Mouse (Mus musculus) midbrain, embryonic 15.5 days (tissue): ENCODE results near the gene Aspscr1. TPM values are rescaled to one million over a fixed set of nuclear protein-coding genes. Genes with fewer than 3 reads are reported as not detected.

Experiments used
- ATAC-seq: fragments of 200-750 bp; cut with Nextera tagmentation; replicated peaks from 2 replicates; pipeline ENCODE4 v1.8.0; 2017; ENCODE audit warnings: moderate TSS enrichment
- H3K27ac ChIP-seq: fragments of 300-500 bp; sonication (generic); 2 replicates; pipeline ENCODE4 v1.5.1; 2015; ENCODE audit warnings: mild to moderate bottlenecking, inconsistent platforms
- H3K27me3 ChIP-seq: fragments of 300-500 bp; sonication (generic); replicated peaks from 2 replicates; pipeline ENCODE4 v1.6.1; 2015; ENCODE audit warnings: inconsistent platforms
- H3K36me3 ChIP-seq: fragments of 300-500 bp; sonication (generic); replicated peaks from 2 replicates; pipeline ENCODE4 v1.6.1; 2015; ENCODE audit warnings: inconsistent platforms
- H3K4me1 ChIP-seq: fragments of 300-500 bp; sonication (generic); 2 replicates; pipeline ENCODE4 v1.6.1; 2015; ENCODE audit warnings: inconsistent platforms
- H3K4me2 ChIP-seq: fragments of 300-500 bp; sonication (generic); 2 replicates; pipeline ENCODE4 v1.6.1; 2015; ENCODE audit warnings: inconsistent platforms, mild to moderate bottlenecking, moderate library complexity
- H3K4me3 ChIP-seq: fragments of 300-500 bp; sonication (generic); 2 replicates; pipeline ENCODE4 v1.5.1; 2015; ENCODE audit warnings: mild to moderate bottlenecking, inconsistent platforms
- H3K9ac ChIP-seq: fragments of 300-500 bp; sonication (generic); 2 replicates; pipeline ENCODE4 v1.6.1; 2015; ENCODE audit warnings: mild to moderate bottlenecking, inconsistent platforms
- H3K9me3 ChIP-seq: fragments of 300-500 bp; sonication (generic); 2 replicates; pipeline ENCODE4 v1.6.1; 2016; ENCODE audit warnings: inconsistent platforms
- WGBS: fragments of 180-500 bp; shearing (Covaris S2); methylation state at CpG from one replicate; pipeline ENCODE4 v1.1.7; 2015; ENCODE audit warnings: mixed read lengths; 5-methylcytosine and 5-hydroxymethylcytosine counted together
- polyA plus RNA-seq: library from polyadenylated mRNA; unstranded; fragments of >200 nt; fragmentation: Nextera tagmentation; extraction: Ambion mirVana; gene quantifications from 2 replicates; pipeline ENCODE4 v1.2.1, GENCODE M21; 2015

Aspscr1 gene
- polyA plus RNA-seq, 1 experiment from 2014 or later: 149 TPM

GRCm38 (mm10) chr11:120712771-120713568 is 40.2 kb downstream of the Aspscr1 start:
- under 1% methylated on average over 38 of the region's 38 CpGs for whole genome bisulfite sequencing
- Histone ChIP-seq H3K9me3 (no peaks in the 10 kb centered on the region), H3K4me2 (peak overlapping the region; percentile 99), H3K36me3 (0 out of 2 replicates have a peak, but pooled peaks cover 5% of the 10 kb centered on the region), H3K27me3 (no peaks in the 10 kb centered on the region), H3K4me1 (peaks cover 24% of the 10 kb centered on the region), H3K4me3 (peak overlapping the region; percentile 61), H3K27ac (peak overlapping the region; percentile 80), H3K9ac (peak overlapping the region; percentile 56)
- peak; percentile 62 for ATAC-seq

DNA sequence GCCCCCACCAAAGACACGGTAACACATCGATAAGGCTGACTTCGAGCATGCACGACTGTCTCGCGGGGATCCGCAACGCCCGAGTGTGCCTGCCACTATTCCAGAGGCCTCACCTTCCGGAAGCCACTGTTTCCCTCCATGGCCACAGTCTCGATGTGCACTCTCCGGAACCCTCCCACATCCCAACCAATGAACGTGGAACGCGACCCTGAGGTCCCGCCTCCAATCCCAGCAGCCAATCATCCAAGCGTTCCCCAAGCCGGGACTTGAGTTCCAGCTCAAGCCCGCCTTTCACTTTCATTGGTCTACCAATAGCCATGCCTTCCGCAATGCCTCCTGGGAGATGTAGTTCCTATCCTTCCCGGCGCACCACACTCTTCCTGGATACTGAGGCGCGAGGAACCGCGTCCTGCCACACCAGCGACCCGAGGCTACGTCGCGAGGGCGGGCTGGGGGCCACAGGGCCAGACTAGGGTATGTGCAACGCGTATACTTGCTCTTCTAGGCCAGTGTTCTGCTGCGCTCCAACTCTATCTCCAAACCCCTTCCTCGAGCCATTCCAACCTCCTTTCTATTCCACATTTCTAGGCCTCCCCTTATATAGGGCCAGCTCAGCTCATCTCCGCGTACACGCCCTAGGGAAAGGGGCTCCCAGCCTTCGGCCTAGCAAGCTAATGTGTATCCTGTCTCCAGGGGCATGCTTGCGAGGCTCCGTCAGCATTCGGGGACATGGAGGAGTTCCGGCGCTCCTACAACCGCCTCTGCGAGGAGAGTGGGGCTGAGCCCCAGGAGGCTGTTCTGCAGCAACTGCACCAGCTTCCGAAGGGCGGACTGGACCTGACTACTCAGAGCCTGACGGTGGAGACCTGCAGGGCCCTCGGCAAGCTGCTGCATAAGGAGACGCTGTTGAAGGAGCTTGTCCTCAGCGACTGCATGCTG is 41.1 kb downstream of the Aspscr1 start, which contains the start of the genes Cenpx and Lrrc45:
Gene Cenpx, minus strand, starts transcription at position 159 of the 939 bp plus-strand sequence.
Gene Lrrc45, plus strand, starts transcription at position 346 of the 939 bp plus-strand sequence.
- no peaks in the 10 kb centered on the region for H3K9me3 ChIP-seq
- peak within 1 kb of the TSS; percentile 80 for H3K27ac ChIP-seq
- ATAC-seq: peak; percentile 97
- peak within 1 kb of the TSS; percentile 73 for H3K9ac ChIP-seq
- H3K36me3 ChIP-seq: peaks cover 5% of the 10 kb centered on the region; the same call in 1 of the 2 replicates
- H3K4me2 ChIP-seq: peak within 1 kb of the TSS; percentile 99
- peaks cover 24% of the 10 kb centered on the region for H3K4me1 ChIP-seq
- H3K27me3 ChIP-seq: no peaks in the 10 kb centered on the region
- WGBS: 2% methylated on average over 53 of the region's 53 CpGs
- peak within 1 kb of the TSS; percentile 61 for H3K4me3 ChIP-seq

- Histone ChIP-seq H3K36me3 (peaks cover 5% of the 10 kb centered on the region; the same call in 1 of the 2 replicates), H3K9ac (peak overlapping the region; percentile 73), H3K27me3 (no peaks in the 10 kb centered on the region), H3K27ac (no peak overlapping the region), H3K9me3 (no peaks in the 10 kb centered on the region), H3K4me3 (peak overlapping the region; percentile 61), H3K4me1 (peaks cover 24% of the 10 kb centered on the region), H3K4me2 (peak overlapping the region; percentile 99)
- no peak for ATAC-seq
- 61% methylated on average over 10 of the region's 10 CpGs for WGBS
Measured at GRCm38 (mm10) chr11:120714546-120714945, 41.8 kb downstream of the Aspscr1 start.

- Histone ChIP-seq H3K4me1 (peaks cover 29% of the 10 kb centered on the region), H3K27ac (no peak overlapping the region), H3K4me2 (peak overlapping the region; percentile 99; the same call in 1 of the 2 replicates), H3K27me3 (no peaks in the 10 kb centered on the region), H3K36me3 (peaks cover 5% of the 10 kb centered on the region; the same call in 1 of the 2 replicates), H3K4me3 (0 out of 2 replicates have a peak overlapping the region, but pooled peaks have one; percentile 61), H3K9ac (no peak overlapping the region), H3K9me3 (no peaks in the 10 kb centered on the region)
- 92% methylated on average over 9 of the region's 9 CpGs for WGBS
- ATAC-seq: no peak
Measured at GRCm38 (mm10) chr11:120715131-120715530, 42.4 kb downstream of the Aspscr1 start.

DNA sequence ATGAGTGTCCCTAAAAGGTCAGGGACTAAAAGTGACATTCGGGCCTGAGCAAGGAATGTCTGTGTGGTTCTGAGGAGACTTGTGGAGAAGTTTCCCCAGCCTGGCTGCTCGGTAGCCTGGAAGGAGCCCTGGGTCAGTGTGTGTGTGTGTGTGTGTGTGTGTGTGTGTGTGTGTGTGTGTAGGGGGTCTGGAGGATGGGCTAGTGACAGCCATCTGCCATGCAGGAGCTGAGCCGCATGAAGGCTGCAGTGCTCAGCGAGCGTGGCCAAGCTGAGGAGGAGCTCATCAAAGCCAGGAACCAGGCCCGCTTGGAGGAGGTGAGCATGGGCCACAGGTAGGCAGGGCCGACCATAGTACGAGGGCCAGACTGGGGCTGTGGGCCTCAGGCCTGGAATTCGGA is 46.5 kb downstream of the Aspscr1 start:
- H3K27ac ChIP-seq: no peak overlapping the region
- peaks cover 5% of the 10 kb centered on the region; the same call in 1 of the 2 replicates for H3K36me3 ChIP-seq
- H3K4me3 ChIP-seq: no peak overlapping the region
- no peak for ATAC-seq
- no peak overlapping the region for H3K9ac ChIP-seq
- no peaks in the 10 kb centered on the region; the same call in 1 of the 2 replicates for H3K27me3 ChIP-seq
- peaks cover 39% of the 10 kb centered on the region for H3K4me1 ChIP-seq
- H3K9me3 ChIP-seq: no peaks in the 10 kb centered on the region
- H3K4me2 ChIP-seq: no peak overlapping the region
- WGBS: 93% methylated on average over 9 of the region's 9 CpGs

GRCm38 (mm10) chr11:120719841-120720376 is 47.1 kb downstream of the Aspscr1 start:
- Histone ChIP-seq H3K27ac (no peak overlapping the region), H3K9me3 (no peaks in the 10 kb centered on the region), H3K4me2 (no peak overlapping the region), H3K27me3 (no peaks in the 10 kb centered on the region; the same call in 1 of the 2 replicates), H3K9ac (no peak overlapping the region), H3K36me3 (peaks cover 5% of the 10 kb centered on the region; the same call in 1 of the 2 replicates), H3K4me1 (peaks cover 32% of the 10 kb centered on the region), H3K4me3 (no peak overlapping the region)
- no peak for ATAC-seq
- WGBS: 90% methylated on average over 13 of the region's 13 CpGs

GRCm38 (mm10) chr11:120720450-120720849 is 47.7 kb downstream of the Aspscr1 start:
- Histone ChIP-seq H3K4me3 (peak overlapping the region; percentile 77), H3K9me3 (no peaks in the 10 kb centered on the region), H3K4me2 (peak overlapping the region; percentile 91), H3K9ac (peak overlapping the region; percentile 91), H3K27me3 (no peaks in the 10 kb centered on the region; the same call in 1 of the 2 replicates), H3K4me1 (peaks cover 30% of the 10 kb centered on the region), H3K36me3 (peaks cover 5% of the 10 kb centered on the region; the same call in 1 of the 2 replicates), H3K27ac (peak overlapping the region; percentile 81)
- peak; percentile 28 for ATAC-seq
- 13% methylated on average over 17 of the region's 17 CpGs for WGBS

DNA sequence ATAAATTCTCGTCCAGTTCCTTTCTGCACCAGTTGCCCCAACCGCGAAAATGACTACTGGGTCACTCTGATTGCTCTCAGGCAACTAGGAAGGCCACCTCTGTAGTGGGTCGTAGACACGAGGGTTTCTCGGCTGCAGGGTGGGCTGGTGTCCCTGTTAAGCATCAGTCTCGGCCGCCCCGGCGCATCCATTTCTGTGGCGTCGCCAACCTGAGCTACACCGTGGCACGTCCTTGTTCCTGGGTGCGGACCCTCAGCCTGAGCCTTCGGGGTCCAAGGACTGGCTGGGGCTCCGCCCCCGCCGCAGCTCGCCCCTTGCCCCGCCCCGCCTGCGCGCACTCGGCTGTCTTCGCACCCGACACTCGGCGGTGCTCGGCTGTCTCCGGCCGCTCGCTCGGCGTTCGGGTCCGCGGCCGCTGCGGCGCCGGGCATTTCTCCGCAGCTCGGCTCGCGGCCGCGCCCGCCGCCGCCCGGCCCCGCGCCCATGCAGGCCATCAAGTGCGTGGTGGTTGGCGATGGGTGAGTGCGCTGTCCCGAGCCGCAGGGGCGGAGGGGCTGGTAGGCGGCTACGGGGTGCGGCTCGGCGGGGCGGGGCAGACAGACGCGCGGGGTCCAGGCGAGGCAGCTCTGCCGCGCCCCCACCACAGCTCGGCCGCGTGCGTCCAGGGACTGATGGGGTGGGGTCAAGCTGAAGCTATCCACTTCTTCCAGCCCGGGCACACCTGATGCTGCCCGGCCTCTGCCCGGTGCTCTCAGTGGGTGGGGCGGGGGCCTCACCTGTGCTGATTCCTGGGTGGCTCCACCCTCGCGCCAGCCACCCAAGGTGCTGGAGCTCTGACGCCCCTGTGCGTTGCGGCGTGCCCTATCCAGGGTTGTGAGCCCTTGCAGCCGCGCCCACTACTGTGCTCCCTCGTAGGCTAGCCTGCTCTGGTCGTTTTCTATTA is 48.6 kb downstream of the Aspscr1 start, which contains the start of gene Rac3:
Gene Rac3, plus strand, starts transcription at position 347 of the 943 bp plus-strand sequence.
- Histone ChIP-seq H3K27ac (peak within 1 kb of the TSS; percentile 81), H3K27me3 (no peaks in the 10 kb centered on the region; the same call in 1 of the 2 replicates), H3K9ac (peak within 1 kb of the TSS; percentile 91), H3K36me3 (peaks cover 5% of the 10 kb centered on the region; the same call in 1 of the 2 replicates), H3K4me2 (peak within 1 kb of the TSS; percentile 91), H3K9me3 (no peaks in the 10 kb centered on the region), H3K4me1 (peaks cover 32% of the 10 kb centered on the region), H3K4me3 (peak within 1 kb of the TSS; percentile 77)
- WGBS: under 1% methylated on average over 81 of the region's 90 CpGs
- ATAC-seq: peak; percentile 89

DNA sequence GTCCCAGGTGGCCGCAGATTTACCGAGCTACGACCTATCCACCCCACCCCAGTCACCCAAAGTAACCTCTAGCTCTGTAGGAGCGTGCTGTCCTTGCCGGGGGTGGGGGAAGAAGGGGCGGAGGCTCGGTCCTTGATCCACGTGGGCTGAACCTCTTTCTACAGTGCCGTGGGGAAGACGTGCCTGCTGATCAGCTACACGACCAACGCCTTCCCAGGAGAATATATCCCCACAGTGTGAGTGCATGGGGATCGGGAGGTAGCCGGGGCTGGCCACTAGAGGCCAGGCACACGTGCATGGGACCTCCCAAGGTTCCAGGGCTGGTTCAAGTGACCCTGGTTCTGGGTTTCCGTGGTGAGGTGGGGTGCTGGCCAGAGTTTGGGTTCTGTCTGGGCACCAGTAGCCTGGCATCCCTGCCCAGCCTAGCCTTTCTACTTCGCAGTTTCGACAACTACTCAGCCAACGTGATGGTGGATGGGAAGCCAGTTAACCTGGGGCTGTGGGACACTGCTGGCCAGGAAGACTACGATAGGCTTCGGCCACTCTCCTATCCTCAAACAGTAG is 49.4 kb downstream of the Aspscr1 start:
- ATAC-seq: peak; percentile 12
- H3K9me3 ChIP-seq: no peaks in the 10 kb centered on the region
- peaks cover 40% of the 10 kb centered on the region for H3K4me1 ChIP-seq
- peak overlapping the region; percentile 91 for H3K9ac ChIP-seq
- peak overlapping the region; percentile 91 for H3K4me2 ChIP-seq
- no peaks in the 10 kb centered on the region; the same call in 1 of the 2 replicates for H3K27me3 ChIP-seq
- 21% methylated on average over 21 of the region's 21 CpGs for WGBS
- H3K27ac ChIP-seq: peak overlapping the region; percentile 81
- peak overlapping the region; percentile 77 for H3K4me3 ChIP-seq
- peaks cover 5% of the 10 kb centered on the region; the same call in 1 of the 2 replicates for H3K36me3 ChIP-seq

- 90% methylated on average over 11 of the region's 11 CpGs for WGBS
- H3K27ac ChIP-seq: no peak overlapping the region
- H3K9me3 ChIP-seq: no peaks in the 10 kb centered on the region
- no peaks in the 10 kb centered on the region; the same call in 1 of the 2 replicates for H3K27me3 ChIP-seq
- ATAC-seq: no peak
- H3K36me3 ChIP-seq: no peaks in the 10 kb centered on the region; the same call in 1 of the 2 replicates
- peak overlapping the region; percentile 91 for H3K4me2 ChIP-seq
- H3K4me1 ChIP-seq: peaks cover 42% of the 10 kb centered on the region
- peak overlapping the region; percentile 91; the same call in 1 of the 2 replicates for H3K9ac ChIP-seq
- H3K4me3 ChIP-seq: peak overlapping the region; percentile 77
Measured at GRCm38 (mm10) chr11:120722761-120723382, 50.1 kb downstream of the Aspscr1 start.
